Mouse (Mus musculus): ENCODE data around the gene Kctd18.
"Not testable (repeated sequence)": the region's sequence is repeated elsewhere in the genome, so short reads cannot be mapped to it uniquely, and the experiment has no call there.

GRCm38 (mm10) chr1:58037306-58037705 lies 18.6 kb upstream of the Kctd18 start:
- not testable (repeated sequence) for TF ChIP-seq POLR2A (IDR thresholded peaks at IDR 0.05; ENCODE audit: low read depth, low read length); CTCF (conservative IDR thresholded peaks at IDR 0.05; ENCODE audit: insufficient read depth, insufficient read length, low read depth, low read length)

Data from kidney, adult 2 months (tissue).